Mouse (Mus musculus): Measurements from ENCODE around the gene Iars.

The Iars gene

DNA sequence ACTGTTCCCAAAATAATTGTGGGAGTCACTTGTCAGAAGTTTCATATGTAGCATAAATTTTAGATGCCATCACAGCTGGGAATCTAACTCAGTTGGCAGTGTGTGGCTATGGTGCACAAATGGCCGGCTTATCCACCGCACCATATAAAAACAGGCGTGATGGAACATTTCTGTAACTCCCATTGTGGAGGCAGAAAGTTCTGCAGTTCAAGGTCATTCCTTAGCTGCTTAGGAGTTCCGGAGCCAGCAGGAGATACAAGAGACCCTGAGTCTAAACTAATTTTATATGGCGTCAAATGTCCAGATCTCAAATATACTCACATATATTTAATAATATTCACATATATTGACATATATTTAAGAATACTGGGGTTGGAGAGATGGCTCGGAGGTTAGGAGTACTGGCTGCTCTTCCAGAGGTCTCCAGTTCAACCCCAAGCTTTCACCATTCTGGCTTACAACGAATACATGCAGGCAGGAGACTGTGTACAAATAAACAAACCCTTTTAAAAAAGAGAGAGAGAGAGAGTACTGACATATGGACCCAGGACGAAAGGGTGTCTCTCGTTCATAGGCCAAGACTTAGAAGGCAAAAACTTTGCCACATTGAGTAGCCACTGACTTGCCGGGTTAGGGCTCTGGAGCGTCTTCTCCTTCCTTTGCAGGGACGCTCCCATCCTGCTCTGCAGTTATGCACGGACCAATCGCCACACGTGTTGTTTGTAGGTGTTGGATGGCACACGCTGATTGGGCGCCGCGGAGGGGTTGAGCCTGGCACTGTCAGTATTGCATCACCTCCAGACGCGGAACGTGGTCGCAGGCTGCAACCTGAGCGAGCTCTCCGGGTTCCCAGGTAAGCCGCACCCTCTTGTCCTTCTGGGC, at the start of gene Iars:
TSS of gene Iars (plus strand) at position 750 of the 882 bp plus-strand sequence.
- DNase-seq (ENCODE audit: extremely low spot score): peak; percentile 97

DNA sequence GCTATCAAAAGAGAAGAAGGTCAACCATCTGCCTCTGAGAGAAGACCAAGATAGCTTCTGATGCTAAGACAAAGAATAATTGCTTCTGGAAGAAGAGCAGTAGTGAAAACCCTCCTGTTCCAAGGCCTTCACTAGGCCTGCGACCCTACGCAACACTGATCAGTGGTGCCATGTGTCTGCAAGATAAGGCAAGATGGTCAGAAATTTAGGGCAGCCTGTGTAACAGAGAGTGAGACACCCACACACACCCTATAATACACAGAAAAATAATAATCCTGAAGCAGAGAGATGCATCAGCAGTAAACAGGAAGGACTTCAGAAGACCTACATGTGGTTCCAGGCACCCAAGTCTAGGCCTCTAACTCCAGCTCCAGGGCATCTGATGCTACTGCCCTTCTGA, 41.9 kb upstream of the Iars start:
- no peak for DNase-seq (ENCODE audit: extremely low spot score)

DNA sequence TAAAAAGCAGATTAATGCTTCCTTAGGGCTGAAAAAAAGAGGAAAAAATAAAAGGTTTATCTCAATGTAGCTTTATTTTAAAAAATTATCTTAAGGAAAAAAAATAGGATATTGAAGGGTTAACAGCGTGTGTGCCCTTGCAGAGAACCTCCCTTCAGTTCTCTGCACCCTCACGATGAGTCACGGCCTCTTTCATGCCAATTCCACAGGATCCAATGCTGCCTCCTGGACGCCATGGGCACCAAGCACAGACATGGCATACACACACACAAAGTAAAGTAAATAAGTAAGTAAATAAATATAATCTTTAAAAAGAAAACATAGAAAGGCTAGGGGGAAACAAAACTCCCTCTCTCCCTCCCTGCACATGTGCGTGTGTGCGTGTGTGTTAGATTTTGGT, 39.2 kb upstream of the Iars start:
- no peak for DNase-seq (ENCODE audit: extremely low spot score)

- DNase-seq (ENCODE audit: extremely low spot score): no peak
Observed at GRCm38 (mm10) chr13:49643669-49644362, 38.1 kb upstream of the Iars start.

GRCm38 (mm10) chr13:49644731-49645529, 37.0 kb upstream of the Iars start:
- DNase-seq (ENCODE audit: extremely low spot score): no peak

GRCm38 (mm10) chr13:49646019-49646418, 35.9 kb upstream of the Iars start:
- no peak for DNase-seq (ENCODE audit: extremely low spot score)

GRCm38 (mm10) chr13:49651136-49651535, 30.8 kb upstream of the Iars start:
- no peak for DNase-seq (ENCODE audit: extremely low spot score)

DNA sequence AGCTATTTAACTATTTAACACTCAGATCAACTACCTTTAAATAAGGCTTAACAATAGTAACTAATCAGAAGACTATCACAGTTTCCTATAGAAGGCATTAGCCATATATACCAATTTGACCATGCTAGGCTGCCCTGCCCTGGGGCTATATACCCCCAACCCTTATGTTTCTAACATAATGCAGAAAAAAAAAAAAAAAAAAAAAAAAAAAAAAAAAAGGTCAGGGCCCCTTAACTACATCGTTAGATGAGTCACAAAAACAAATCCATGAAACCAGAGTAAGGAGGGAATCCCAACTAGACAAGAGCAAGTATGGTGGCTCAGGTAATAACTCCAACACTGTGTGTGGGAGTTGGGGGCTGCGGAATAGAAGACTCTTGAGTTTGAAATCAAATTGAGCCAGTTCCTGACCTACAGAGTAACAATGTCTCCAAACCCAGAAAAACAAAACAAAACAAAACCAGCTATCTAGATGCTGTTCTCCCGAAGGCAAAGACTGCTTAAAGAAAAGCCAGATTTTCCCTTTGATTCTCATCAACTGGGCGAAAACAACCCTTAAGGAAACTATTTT, 30.0 kb upstream of the Iars start:
- no peak for DNase-seq (ENCODE audit: extremely low spot score)

DNA sequence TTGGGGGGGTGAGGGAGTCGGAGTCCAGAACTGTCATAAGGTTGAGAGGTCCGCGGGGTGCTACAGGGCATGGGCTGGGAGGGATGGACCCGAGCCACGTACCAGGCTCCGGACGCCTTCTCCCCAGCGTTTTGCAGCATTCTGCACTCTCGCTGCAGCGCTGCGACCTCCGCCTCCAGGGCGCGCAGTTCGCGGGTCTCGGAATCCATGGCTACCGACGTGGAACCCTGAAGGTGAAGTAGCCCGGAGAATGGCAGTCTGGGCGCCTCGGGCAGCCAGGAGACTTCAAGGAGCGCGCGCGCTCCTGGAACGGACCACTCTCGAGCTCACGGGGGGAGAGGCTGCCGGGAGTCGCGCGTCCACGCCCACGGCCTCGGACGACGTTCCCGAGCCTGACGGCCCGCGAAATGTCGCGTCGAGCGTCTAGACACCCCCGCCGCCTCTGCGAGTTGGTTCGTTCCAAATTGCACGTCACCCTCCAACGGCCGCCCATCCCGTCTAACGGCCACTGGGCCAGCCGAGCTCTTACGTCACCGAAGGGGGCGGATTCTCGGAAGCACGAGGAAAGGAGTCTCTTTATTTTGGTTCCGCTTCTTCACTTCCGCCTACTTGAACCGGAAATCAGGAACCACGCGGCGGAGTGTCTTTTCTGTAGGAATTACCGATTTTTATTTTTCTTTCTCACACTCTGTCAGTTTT, 29.3 kb upstream of the Iars start, which contains the start of the genes Cenpp and Nol8:
TSS of gene Cenpp (minus strand) at position 305 of the 699 bp plus-strand sequence.
TSS of gene Nol8 (plus strand) at position 598 of the 699 bp plus-strand sequence.
- peak; percentile 99 for DNase-seq (ENCODE audit: extremely low spot score)

DNA sequence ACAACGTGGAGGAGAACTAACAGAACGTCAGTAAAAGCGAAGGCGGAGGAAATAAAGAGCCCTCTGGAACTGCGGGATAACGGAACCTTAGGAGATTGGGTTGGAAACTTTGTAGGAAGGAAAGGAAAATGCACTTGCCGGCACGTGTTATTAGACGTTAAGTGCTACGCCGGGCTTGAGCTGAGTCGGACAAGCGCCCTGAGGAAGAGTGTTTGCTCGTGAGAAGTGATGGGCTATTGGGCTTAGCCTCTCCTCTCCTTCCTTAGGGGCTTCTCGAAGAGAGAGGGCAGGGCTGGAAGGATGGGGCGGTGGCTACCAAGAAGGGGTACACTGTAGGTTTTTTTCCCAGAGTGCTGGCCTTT, 28.7 kb upstream of the Iars start:
- DNase-seq (ENCODE audit: extremely low spot score): no peak

- DNase-seq (ENCODE audit: extremely low spot score): no peak
Observed at GRCm38 (mm10) chr13:49677793-49678192, 4.1 kb upstream of the Iars start.

- no peak for DNase-seq (ENCODE audit: extremely low spot score)
Observed at GRCm38 (mm10) chr13:49682233-49682846, 440 bp downstream of the Iars start.

GRCm38 (mm10) chr13:49684266-49684665, 2.4 kb downstream of the Iars start:
- no peak for DNase-seq (ENCODE audit: extremely low spot score)

DNA sequence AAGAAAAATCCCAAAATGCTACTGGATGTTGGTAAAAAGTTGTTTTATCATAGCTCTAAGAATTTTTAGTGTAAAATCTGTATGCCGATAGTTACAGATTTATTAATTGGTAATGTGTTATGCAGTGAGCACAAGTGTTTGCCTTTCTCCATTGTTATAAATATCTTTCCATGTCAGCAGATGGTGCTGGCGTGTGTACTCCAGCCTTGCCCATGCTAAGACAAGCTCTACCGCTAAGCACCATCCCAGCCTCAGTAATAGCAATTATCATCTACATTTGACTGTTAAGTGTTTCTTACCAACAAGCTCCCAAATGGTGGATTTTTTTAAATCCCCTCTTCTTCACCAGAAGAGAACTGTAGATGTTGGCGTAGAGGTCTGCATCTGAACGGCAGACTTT, 9.2 kb downstream of the Iars start:
- no peak for DNase-seq (ENCODE audit: extremely low spot score)

- DNase-seq (ENCODE audit: extremely low spot score): no peak
Observed at GRCm38 (mm10) chr13:49703216-49703779, 21.4 kb downstream of the Iars start.

GRCm38 (mm10) chr13:49706032-49706690, 24.3 kb downstream of the Iars start:
- no peak for DNase-seq (ENCODE audit: extremely low spot score)

DNA sequence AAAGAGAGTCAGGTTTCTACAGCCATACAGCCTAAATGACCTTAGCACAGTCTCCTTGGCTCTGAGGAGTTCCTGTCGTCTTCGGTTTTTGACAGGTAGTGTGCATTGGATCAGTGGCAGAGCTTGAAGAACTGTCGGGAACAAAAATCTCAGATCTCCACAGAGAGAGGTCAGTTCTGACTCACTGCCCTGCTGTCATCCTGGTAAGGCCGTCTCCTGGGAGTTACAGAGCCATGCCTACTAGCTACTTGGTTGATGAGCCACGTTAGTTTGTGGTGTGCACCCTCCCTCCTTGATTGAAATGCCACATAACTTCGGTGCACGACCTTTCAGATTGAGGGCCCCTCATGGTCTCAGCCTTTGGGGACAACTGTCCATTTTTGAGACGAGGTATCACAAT, 26.4 kb downstream of the Iars start:
- DNase-seq (ENCODE audit: extremely low spot score): no peak

DNA sequence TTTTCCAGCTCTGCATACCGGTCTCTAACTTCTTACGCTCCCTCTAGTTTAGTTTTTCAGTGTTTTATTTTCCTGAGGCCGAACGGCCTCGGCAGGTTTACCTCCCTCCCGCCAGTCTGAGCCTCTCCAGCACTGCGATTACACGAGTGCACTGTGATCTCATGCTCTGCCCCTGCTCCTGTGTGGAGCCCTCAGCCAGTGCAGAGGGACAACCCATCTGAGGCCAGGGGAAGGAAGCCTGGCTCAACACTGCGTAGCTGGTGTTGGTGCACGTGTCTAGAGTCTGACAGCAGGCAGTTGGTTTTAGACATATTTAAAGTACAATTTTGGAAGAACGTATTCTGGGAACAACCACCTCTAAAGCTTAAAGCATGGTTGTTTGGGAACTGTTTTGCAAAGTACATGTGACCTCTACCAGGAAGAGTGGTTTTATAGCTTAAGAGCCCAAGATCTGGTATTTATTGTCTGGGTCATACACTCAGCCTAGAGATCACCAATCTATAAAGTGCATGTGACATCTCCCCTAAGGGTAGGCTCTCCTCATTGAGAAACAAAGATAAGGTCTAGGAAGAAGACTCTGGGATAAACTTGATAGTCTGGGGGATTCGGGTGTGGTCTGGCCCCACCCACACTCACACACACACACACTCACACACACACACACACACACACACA, 30.3 kb downstream of the Iars start:
- no peak for DNase-seq (ENCODE audit: extremely low spot score)

DNA sequence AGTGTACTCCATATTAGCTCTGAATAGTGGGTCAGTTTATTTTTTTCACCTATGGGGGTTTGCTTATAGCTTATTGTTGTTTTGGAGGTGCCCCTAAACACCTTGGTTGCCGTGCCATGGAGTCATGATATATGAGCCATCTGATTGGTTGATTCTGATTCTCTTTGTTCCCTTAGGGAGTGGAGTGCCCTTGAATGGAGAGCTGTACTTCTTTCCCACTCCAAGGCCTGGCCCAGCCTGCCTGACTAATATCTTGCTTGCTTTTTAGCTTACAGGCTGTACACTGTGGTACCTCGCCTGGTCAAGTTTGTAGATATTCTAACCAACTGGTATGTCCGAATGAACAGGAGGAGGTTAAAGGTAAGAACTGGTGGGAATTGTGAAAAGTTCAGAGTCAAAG, 37.4 kb downstream of the Iars start:
- DNase-seq (ENCODE audit: extremely low spot score): no peak

All from embryo, embryonic 9.5 days (tissue).